Mouse (Mus musculus): ENCODE data around the gene Hist1h2bh. TPM values are rescaled to one million over a fixed set of nuclear protein-coding genes. Genes with fewer than 3 reads are reported as not detected.
A peak's percentile ranks its signal among the peaks of the same experiment; 100 is the strongest.

The Hist1h2bh gene
- polyA plus RNA-seq, 1 experiment from 2014 or later = 1.6 TPM

GRCm38 (mm10) chr13:23498653-23499052 lies 44.5 kb downstream of the Hist1h2bh start:
- 11% methylated on average over 10 of the region's 10 CpGs for WGBS
- H3K4me3 ChIP-seq (ENCODE audit: low read depth, low read length) = peak overlapping the region; percentile 50
- DNase-seq (ENCODE audit: low spot score) (peak; percentile 48), ATAC-seq (replicated peaks; ENCODE audit: low FRiP score) (no peak)
- H3K4me1 ChIP-seq (replicated peaks; ENCODE audit: control insufficient read depth, insufficient read depth, low read length) = peaks cover 28% of the 10 kb centered on the region
- no peaks in the 10 kb centered on the region for H3K36me3 ChIP-seq (ENCODE audit: control insufficient read depth, insufficient read depth, low read length)
- H3K27ac ChIP-seq (ENCODE audit: low read depth, low read length) = peak overlapping the region; percentile 16; the same call in 1 of the 2 replicates
- H3K9ac ChIP-seq (ENCODE audit: low read depth, low read length) = peak overlapping the region; percentile 37
- H3K9me3 ChIP-seq (ENCODE audit: control insufficient read depth, low read length) = no peaks in the 10 kb centered on the region
- H3K4me2 ChIP-seq = peak overlapping the region; percentile 86
- H3K27me3 ChIP-seq (replicated peaks; ENCODE audit: control insufficient read depth, insufficient read depth, low read length) = no peaks in the 10 kb centered on the region

DNA sequence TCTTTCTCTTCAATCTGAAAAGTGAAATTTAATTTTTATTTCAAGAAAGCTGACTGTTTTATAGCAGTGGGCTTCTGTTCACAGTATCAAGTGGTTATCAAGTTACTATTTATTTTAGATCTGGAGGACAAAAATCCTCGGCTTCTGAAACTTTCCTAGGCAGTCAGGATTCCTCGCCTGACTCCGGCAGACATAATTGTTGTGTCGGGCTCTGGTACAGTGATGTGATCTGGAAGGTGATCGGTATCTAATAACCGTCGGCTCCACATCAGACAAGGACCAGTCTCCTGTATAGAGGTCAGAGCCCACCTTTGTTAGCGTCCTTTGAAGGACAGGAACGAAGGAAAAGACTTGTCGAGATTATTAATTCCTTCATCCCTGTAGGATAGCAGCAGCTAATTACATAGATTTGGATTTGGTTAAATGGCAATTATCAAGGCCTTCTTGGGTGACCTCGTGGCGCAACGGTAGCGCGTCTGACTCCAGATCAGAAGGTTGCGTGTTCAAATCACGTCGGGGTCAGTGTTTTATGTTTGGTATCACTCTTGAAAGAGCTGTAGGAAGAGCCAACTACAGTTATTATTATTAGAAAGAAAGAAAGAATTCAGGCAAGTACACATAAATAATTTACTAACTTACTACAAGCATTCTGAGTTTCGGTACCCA lies 45.4 kb downstream of the Hist1h2bh start:
- no peak overlapping the region for H3K27ac ChIP-seq (ENCODE audit: low read depth, low read length)
- DNase-seq (ENCODE audit: low spot score) (peak; percentile 81), ATAC-seq (replicated peaks; ENCODE audit: low FRiP score) (peak; percentile 60)
- H3K9me3 ChIP-seq (ENCODE audit: control insufficient read depth, low read length) = no peaks in the 10 kb centered on the region
- WGBS = under 1% methylated on average over 19 of the region's 19 CpGs
- no peaks in the 10 kb centered on the region for H3K36me3 ChIP-seq (ENCODE audit: control insufficient read depth, insufficient read depth, low read length)
- no peaks in the 10 kb centered on the region for H3K27me3 ChIP-seq (replicated peaks; ENCODE audit: control insufficient read depth, insufficient read depth, low read length)
- H3K4me1 ChIP-seq (replicated peaks; ENCODE audit: control insufficient read depth, insufficient read depth, low read length) = peaks cover 25% of the 10 kb centered on the region
- H3K4me3 ChIP-seq (ENCODE audit: low read depth, low read length) = peak overlapping the region; percentile 50
- peak overlapping the region; percentile 86 for H3K4me2 ChIP-seq
- H3K9ac ChIP-seq (ENCODE audit: low read depth, low read length) = no peak overlapping the region

- no peaks in the 10 kb centered on the region for H3K9me3 ChIP-seq (ENCODE audit: control insufficient read depth, low read length)
- H3K4me1 ChIP-seq (replicated peaks; ENCODE audit: control insufficient read depth, insufficient read depth, low read length) = peaks cover 29% of the 10 kb centered on the region
- no peaks in the 10 kb centered on the region for H3K36me3 ChIP-seq (ENCODE audit: control insufficient read depth, insufficient read depth, low read length)
- ATAC-seq (replicated peaks; ENCODE audit: low FRiP score) (no peak), DNase-seq (ENCODE audit: low spot score) (no peak)
- no peaks in the 10 kb centered on the region for H3K27me3 ChIP-seq (replicated peaks; ENCODE audit: control insufficient read depth, insufficient read depth, low read length)
- H3K27ac ChIP-seq (ENCODE audit: low read depth, low read length) = no peak overlapping the region
- no peak overlapping the region for H3K4me2 ChIP-seq
- WGBS = 77% methylated on average over 6 of the region's 6 CpGs
- no peak overlapping the region for H3K9ac ChIP-seq (ENCODE audit: low read depth, low read length)
- H3K4me3 ChIP-seq (ENCODE audit: low read depth, low read length) = no peak overlapping the region
Measured at GRCm38 (mm10) chr13:23495526-23495925, 47.7 kb downstream of the Hist1h2bh start.

- 12% methylated on average over 14 of the region's 14 CpGs for WGBS
- H3K4me3 ChIP-seq (ENCODE audit: low read depth, low read length) = peak overlapping the region; percentile 36
- H3K36me3 ChIP-seq (ENCODE audit: control insufficient read depth, insufficient read depth, low read length) = no peaks in the 10 kb centered on the region
- no peak overlapping the region for H3K27ac ChIP-seq (ENCODE audit: low read depth, low read length)
- no peak for ATAC-seq (replicated peaks; ENCODE audit: low FRiP score)
- H3K4me1 ChIP-seq (replicated peaks; ENCODE audit: control insufficient read depth, insufficient read depth, low read length) = peaks cover 14% of the 10 kb centered on the region
- no peaks in the 10 kb centered on the region for H3K9me3 ChIP-seq (ENCODE audit: control insufficient read depth, low read length)
- no peaks in the 10 kb centered on the region for H3K27me3 ChIP-seq (replicated peaks; ENCODE audit: control insufficient read depth, insufficient read depth, low read length)
- H3K9ac ChIP-seq (ENCODE audit: low read depth, low read length) = no peak overlapping the region
- H3K4me2 ChIP-seq = peak overlapping the region; percentile 58
- DNase-seq (ENCODE audit: low spot score) = no peak
Measured at GRCm38 (mm10) chr13:23491990-23492389, 51.2 kb downstream of the Hist1h2bh start.

Small RNA genes lying within 50 kb of the gene (microRNA-seq; reads per million reads assigned to microRNA genes)
- gene Gm44297 (ENCODE audit: borderline number of aligned reads) (4.2 reads per million, percentile 9 among the genes with 10 or more reads in this experiment), gene Gm44359 (ENCODE audit: borderline number of aligned reads) (1.1 reads per million), gene Gm44394 (ENCODE audit: borderline number of aligned reads) (1.8 reads per million), gene n-TStga1 (ENCODE audit: borderline number of aligned reads) (12.0 reads per million, percentile 24 among the genes with 10 or more reads in this experiment)

Other genes starting within 250 kb of the Hist1h2bh start
- gene Zfp322a, start 174.2 kb downstream of the Hist1h2bh start, polyA plus RNA-seq (2014; fragmentation: Nextera tagmentation; extraction: Ambion mirVana) = 36.4 and 37.0 TPM in 2 replicates
- 13.1 and 13.4 TPM in 2 replicates for gene Abt1, start 119.5 kb downstream of the Hist1h2bh start, polyA plus RNA-seq (2014; fragmentation: Nextera tagmentation; extraction: Ambion mirVana)
- gene Btn1a1, start 77.5 kb downstream of the Hist1h2bh start, polyA plus RNA-seq (2014; fragmentation: Nextera tagmentation; extraction: Ambion mirVana) = 1.8 and 2.2 TPM in 2 replicates
- gene Btn2a2, start 54.5 kb downstream of the Hist1h2bh start, polyA plus RNA-seq (2014; fragmentation: Nextera tagmentation; extraction: Ambion mirVana) = 0.08 and 0.32 TPM in 2 replicates
- gene Hist1h4h, start 12.3 kb downstream of the Hist1h2bh start, polyA plus RNA-seq (2014; fragmentation: Nextera tagmentation; extraction: Ambion mirVana) = 3.3 and 4.3 TPM in 2 replicates
- 1.1 and 5.1 TPM in 2 replicates for gene Hist1h2af, start 9.5 kb downstream of the Hist1h2bh start, polyA plus RNA-seq (2014; fragmentation: Nextera tagmentation; extraction: Ambion mirVana)
- gene Hist1h3g, start 8.0 kb downstream of the Hist1h2bh start, polyA plus RNA-seq (2014; fragmentation: Nextera tagmentation; extraction: Ambion mirVana) = 5.2 TPM in 2 replicates
- 0.42 and 0.62 TPM in 2 replicates for gene Hist1h3f, start 660 bp upstream of the Hist1h2bh start, polyA plus RNA-seq (2014; fragmentation: Nextera tagmentation; extraction: Ambion mirVana)
- 0.66 and 1.4 TPM in 2 replicates for gene Hist1h4f, start 8.3 kb upstream of the Hist1h2bh start, polyA plus RNA-seq (2014; fragmentation: Nextera tagmentation; extraction: Ambion mirVana)
- 0.68 and 0.82 TPM in 2 replicates for gene Hist1h1d, start 9.9 kb upstream of the Hist1h2bh start, polyA plus RNA-seq (2014; fragmentation: Nextera tagmentation; extraction: Ambion mirVana)
- 3.5 and 5.6 TPM in 2 replicates for gene Hist1h3e, start 19.0 kb upstream of the Hist1h2bh start, polyA plus RNA-seq (2014; fragmentation: Nextera tagmentation; extraction: Ambion mirVana)
- 61.3 and 62.9 TPM in 2 replicates for gene Hist1h2ae, start 27.8 kb upstream of the Hist1h2bh start, polyA plus RNA-seq (2014; fragmentation: Nextera tagmentation; extraction: Ambion mirVana)
- gene Hist1h2bg, start 28.0 kb upstream of the Hist1h2bh start, polyA plus RNA-seq (2014; fragmentation: Nextera tagmentation; extraction: Ambion mirVana) = 5.7 and 6.3 TPM in 2 replicates
- 1.8 TPM in 2 replicates for gene Hist1h2bf, start 30.8 kb upstream of the Hist1h2bh start, polyA plus RNA-seq (2014; fragmentation: Nextera tagmentation; extraction: Ambion mirVana)
- 0.84 and 0.92 TPM in 2 replicates for gene Hist1h2ad, start 31.0 kb upstream of the Hist1h2bh start, polyA plus RNA-seq (2014; fragmentation: Nextera tagmentation; extraction: Ambion mirVana)
- 7.7 and 8.5 TPM in 2 replicates for gene Hist1h3d, start 32.4 kb upstream of the Hist1h2bh start, polyA plus RNA-seq (2014; fragmentation: Nextera tagmentation; extraction: Ambion mirVana)
- gene Hist1h4d, start 38.2 kb upstream of the Hist1h2bh start, polyA plus RNA-seq (2014; fragmentation: Nextera tagmentation; extraction: Ambion mirVana) = 92.8 and 99.3 TPM in 2 replicates
- 4.4 TPM in 2 replicates for gene Hist1h2be, start 77.7 kb upstream of the Hist1h2bh start, polyA plus RNA-seq (2014; fragmentation: Nextera tagmentation; extraction: Ambion mirVana)
- gene Hist1h1e, start 79.2 kb upstream of the Hist1h2bh start, polyA plus RNA-seq (2014; fragmentation: Nextera tagmentation; extraction: Ambion mirVana) = 17.5 and 21.2 TPM in 2 replicates
- 0.79 and 1.5 TPM in 2 replicates for gene Hist1h2ac, start 140.6 kb upstream of the Hist1h2bh start, polyA plus RNA-seq (2014; fragmentation: Nextera tagmentation; extraction: Ambion mirVana)
- gene Hist1h2bc, start 140.8 kb upstream of the Hist1h2bh start, polyA plus RNA-seq (2014; fragmentation: Nextera tagmentation; extraction: Ambion mirVana) = 31.9 and 35.7 TPM in 2 replicates
- gene Hist1h1t, start 152.4 kb upstream of the Hist1h2bh start, polyA plus RNA-seq (2014; fragmentation: Nextera tagmentation; extraction: Ambion mirVana) = not detected in 2 replicates
- 5.1 and 5.2 TPM in 2 replicates for gene Hist1h4c, start 155.1 kb upstream of the Hist1h2bh start, polyA plus RNA-seq (2014; fragmentation: Nextera tagmentation; extraction: Ambion mirVana)
- gene Hfe, start 167.5 kb upstream of the Hist1h2bh start, polyA plus RNA-seq (2014; fragmentation: Nextera tagmentation; extraction: Ambion mirVana) = 6.1 and 7.2 TPM in 2 replicates
- 24.2 and 25.8 TPM in 2 replicates for gene Hist1h1c, start 195.4 kb upstream of the Hist1h2bh start, polyA plus RNA-seq (2014; fragmentation: Nextera tagmentation; extraction: Ambion mirVana)
- gene Hist1h3c, start 202.2 kb upstream of the Hist1h2bh start, polyA plus RNA-seq (2014; fragmentation: Nextera tagmentation; extraction: Ambion mirVana) = 6.1 and 6.7 TPM in 2 replicates
- gene Hist1h2bb, start 203.3 kb upstream of the Hist1h2bh start, polyA plus RNA-seq (2014; fragmentation: Nextera tagmentation; extraction: Ambion mirVana) = 3.1 and 4.6 TPM in 2 replicates
- 38.5 and 42.1 TPM in 2 replicates for gene Hist1h2ab, start 207.7 kb upstream of the Hist1h2bh start, polyA plus RNA-seq (2014; fragmentation: Nextera tagmentation; extraction: Ambion mirVana)
- gene Hist1h3b, start 208.9 kb upstream of the Hist1h2bh start, polyA plus RNA-seq (2014; fragmentation: Nextera tagmentation; extraction: Ambion mirVana) = 5.5 and 8.3 TPM in 2 replicates
- 4.0 TPM in 2 replicates for gene Hist1h4b, start 213.6 kb upstream of the Hist1h2bh start, polyA plus RNA-seq (2014; fragmentation: Nextera tagmentation; extraction: Ambion mirVana)
- 0.57 TPM in 1 of 2 replicates, not detected in the other for gene Hist1h4a, start 217.8 kb upstream of the Hist1h2bh start, polyA plus RNA-seq (2014; fragmentation: Nextera tagmentation; extraction: Ambion mirVana)
- gene Hist1h3a, start 219.0 kb upstream of the Hist1h2bh start, polyA plus RNA-seq (2014; fragmentation: Nextera tagmentation; extraction: Ambion mirVana) = 4.2 and 8.8 TPM in 2 replicates
- 2.8 and 3.9 TPM in 2 replicates for gene Hist1h1a, start 220.3 kb upstream of the Hist1h2bh start, polyA plus RNA-seq (2014; fragmentation: Nextera tagmentation; extraction: Ambion mirVana)
- gene Trim38, start 226.5 kb upstream of the Hist1h2bh start, polyA plus RNA-seq (2014; fragmentation: Nextera tagmentation; extraction: Ambion mirVana) = not detected in 2 replicates

All from liver, embryonic 11.5 days (tissue).